Mouse (Mus musculus) kidney, adult 9 months (tissue): ENCODE measurements around the gene Gm12830.

Experiments
- DNase-seq: peaks from one replicate; pipeline ENCODE4 v3.0.0; 2022

Gene Gm12830

DNA sequence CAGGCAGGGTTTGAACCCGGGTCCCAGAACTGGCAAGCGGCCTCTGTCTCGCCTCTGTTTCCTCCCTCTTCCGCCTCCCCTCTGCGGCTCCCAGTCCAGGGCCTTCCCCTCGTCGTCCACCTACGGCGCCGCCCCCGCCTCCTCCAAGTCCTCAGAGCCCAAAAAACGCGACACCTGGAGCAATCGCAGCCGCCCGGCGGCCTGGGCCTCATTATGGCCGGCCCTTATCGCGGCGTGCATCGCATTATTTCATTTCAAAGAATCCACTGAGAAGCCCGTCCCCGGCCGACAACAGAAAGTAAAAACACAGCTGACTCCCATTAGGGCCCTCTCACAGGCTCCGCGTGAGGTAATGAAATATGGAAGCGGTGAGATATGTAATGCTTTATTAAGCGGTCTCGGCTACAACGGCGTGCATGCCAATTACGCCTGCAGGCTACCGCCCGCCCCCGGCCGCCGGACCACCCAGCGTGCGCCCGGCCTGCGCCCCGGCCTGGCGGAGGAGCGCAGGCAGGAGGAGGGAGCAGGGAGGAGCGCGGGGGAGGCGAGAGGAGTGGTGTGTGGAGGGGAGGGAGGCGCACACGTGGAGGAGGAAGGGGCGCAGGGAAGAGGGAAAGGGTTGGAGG is at the start of gene Gm12830:
Gm12830 (plus strand) TSS at position 156 of the 626 bp plus-strand sequence.
- peak; percentile 19 for DNase-seq

DNA sequence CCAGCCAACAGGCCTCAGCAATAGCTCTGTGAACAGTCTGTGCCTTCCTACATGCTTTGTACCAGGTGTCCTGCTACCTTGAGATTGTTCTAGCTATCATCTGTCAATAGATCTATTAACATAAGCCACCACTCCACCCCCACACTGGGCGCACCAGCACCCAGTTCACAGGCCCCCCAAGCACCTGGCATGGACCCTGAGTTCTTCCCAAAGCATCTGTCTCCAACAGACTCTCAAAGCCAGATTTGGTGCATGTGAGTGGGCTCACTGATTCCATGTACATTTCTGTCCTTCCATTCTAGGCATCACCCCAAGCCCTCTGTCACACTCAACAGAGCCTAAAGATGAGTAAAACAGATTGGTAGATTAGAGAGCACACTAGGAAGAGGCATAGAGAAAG is 48.2 kb upstream of the Gm12830 start:
- no peak for DNase-seq

DNA sequence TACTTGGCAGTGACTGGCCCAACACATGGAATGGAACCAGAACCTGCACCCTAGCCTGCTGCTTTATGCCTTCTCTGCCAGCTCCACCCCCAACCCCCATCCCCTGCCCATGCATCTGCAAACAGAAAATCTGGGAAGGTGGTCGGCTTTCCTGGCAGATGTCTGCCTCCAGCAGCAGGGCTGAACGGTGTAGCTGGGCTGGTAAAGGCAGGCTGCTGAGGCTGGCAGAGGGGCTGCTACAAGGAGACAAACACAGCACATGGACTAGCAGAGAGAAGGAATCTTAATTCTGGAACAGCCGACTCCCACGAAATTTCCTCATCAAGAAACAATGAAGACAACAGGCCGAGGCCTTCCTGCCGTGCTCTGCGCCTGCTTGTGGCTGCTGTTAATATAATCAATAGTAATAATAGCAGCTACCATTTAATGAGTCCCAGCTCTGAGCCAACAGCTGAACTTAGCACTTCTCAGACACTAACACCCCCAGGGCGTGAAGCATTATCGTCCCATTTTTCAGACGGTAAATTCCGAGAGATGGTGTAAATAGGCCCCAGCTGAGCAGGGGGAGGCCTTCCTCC is 43.8 kb upstream of the Gm12830 start:
- no peak for DNase-seq

DNA sequence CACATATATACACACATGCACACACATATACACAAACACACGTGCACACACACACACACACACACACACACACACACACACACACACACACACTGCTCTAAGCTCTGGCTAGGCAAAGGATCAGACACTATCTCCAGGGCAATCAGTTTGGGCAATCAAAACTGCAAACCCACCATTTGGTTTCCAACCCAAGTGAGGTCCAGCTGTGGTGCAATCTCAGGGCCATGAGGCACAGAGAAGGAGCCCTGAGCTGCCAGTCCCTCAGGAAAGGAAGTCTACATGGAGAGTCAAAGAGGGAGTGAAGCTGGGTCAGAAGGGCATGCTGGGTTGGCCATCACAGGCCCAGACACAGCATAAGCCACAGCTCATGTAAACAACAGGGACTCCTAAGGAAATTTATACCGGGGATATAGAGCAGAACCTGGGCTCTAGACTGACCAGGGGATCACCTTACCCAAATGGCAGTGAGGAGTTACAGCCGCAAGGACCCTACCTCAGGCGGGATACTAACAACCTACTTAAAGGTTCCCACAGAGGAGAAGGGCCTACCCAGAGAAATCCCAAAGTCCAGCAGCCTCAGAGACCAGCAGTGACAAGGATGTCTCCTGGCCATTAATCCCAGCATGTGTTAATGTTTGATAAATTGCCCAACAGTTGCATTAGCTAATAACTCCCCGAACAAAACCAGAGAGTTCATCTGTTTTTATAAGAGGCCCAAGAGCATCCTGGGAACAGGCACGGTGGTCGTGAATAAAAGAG is 42.6 kb upstream of the Gm12830 start:
- DNase-seq: peak; percentile 17

DNA sequence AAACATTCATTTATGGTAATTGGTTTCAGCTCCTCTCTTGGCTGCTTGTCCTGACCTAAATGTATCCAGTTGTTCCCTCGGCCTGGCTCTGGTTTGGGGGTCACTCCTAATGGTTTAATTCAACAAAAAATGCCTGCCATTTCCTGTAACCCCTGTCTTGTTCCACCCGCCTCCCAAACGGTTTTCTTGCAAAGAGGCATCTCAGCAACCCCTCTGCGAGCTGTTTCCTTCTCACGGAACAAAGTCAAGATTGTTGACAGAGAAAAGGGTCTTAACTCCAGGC is 42.1 kb upstream of the Gm12830 start:
- peak; percentile 9 for DNase-seq

DNA sequence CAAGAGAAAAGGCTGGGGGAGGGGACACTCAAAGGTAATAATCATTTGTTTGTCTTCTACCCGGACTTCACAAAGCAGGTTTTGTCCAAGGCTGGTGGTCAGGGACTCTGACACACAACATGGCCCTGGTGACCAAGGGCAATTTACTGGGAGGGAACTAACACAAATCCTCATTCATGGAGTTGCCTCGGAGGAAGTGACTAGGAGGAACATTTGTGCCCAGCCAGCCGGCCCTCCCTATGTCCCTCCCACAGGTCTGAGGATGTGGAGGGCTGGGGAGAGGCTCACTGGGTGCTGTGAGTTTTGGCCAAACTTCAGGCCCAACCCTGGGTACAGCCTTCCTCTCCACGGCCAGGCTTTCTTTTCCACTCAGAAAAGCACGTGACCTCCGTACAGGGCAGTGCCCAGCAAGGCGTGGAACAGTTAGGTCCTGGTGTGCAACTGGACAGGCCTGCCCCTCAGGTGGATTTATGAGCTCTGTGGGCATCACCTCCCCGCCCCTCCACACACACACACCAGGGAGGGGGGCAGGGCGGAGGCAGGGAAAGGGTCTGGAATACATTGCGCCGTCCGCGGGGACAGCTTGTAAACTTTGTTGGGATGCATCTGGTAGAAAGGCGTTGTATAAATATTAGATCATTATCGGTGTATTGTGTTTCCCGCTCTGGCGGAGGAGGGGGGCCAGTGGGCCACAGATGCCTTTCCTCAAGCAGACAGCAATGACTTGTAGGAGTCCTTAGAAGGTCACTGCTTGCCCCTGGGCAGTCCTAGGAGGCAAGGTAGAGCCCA is 41.6 kb upstream of the Gm12830 start:
- DNase-seq: peak; percentile 17

DNA sequence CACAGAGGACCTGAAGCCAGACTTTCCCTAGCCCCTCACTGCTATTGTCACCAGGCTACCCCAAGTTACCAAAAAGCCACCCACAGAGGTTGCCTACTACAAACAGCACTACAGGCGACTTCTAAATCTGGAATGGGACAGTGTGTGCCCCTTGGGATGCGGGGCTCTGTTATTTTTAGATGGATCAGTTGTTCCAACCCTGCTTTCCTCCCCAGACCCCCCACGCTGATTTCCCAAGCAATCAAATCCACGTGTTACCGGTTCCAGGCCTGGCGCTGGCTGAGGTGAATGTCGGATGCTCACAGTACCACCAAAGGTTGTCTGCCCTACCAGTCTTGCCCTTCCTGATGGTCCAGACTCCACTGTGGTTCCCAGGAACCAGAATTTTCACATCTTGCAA is 38.7 kb upstream of the Gm12830 start:
- no peak for DNase-seq

DNA sequence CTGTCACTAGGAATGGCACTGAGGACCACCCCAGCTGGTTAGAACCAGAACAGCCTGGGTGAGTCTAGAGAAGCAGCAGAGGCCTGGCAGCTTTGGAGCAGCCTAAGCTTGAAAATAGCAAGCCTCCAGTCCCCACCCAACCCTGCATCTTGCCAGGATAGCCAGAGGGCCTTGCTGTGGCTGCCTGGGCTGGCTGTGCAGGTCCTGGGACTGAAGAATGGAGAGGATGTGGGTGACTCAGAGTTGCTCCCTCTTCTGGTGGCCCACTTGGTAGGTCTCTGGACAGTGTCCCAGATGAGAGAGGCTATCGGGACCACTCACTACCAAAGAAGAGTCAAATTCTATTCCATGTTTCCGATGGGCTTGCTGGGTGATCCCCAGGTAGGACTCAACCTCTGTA is 36.8 kb upstream of the Gm12830 start:
- DNase-seq: peak; percentile 21

DNA sequence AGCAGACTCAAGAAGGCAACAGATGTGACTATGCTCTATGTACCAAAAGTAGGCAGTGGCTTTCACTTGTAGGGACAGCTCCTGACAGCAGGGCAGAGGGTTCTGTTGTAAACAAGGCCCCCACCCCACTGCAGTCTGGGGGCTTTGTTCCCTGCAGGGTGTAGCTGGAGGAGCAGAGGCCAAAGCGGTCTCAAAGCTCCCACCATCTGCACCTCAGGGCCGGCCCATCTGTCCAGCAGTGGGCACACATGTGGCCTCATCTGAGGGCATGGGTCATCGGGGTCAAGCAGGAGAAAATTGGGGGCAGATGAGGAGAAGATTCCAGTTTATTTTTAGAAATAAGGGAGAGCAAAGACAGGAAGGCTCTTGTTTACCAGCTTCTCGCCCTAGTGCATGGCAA is 32.7 kb upstream of the Gm12830 start:
- no peak for DNase-seq

DNA sequence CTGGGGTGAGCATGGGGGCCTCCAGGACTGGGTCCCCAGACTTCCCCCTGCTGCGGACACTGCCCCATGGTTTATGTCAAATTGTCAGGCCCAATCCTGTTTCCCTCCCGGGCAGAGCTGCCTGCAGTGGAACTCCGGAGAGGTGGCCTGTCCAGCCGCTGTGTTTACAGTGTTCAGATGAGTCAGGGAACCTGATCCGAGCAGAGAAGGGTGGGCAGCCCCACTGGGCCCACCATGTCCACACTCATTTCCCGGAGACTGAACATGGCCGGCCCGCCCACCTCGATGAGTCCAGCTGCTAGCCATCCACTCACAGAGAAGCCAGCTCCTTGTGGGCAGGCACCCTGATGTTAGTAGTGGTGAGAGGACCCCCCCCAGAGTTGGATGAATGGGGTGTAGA is 29.9 kb upstream of the Gm12830 start:
- DNase-seq: no peak

DNA sequence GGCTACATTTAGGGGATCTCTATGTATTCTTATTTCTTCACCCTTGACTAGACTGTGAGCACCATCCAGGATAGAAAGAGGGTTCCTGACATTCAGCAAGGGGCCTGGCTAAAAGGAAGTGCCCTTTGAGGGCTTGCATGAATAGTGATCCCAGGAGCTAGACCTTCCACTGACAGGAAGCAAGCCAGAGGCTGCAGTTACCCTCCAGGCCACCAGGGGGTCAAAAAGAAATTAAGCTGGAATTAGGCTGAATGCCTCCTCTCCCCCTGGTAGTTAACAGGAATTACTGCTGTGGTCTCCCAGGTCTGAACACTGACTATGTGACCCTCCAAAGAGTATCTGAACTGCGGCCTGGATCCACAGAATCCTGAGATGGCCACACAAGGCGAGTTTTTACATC is 27.7 kb upstream of the Gm12830 start:
- DNase-seq: no peak

DNA sequence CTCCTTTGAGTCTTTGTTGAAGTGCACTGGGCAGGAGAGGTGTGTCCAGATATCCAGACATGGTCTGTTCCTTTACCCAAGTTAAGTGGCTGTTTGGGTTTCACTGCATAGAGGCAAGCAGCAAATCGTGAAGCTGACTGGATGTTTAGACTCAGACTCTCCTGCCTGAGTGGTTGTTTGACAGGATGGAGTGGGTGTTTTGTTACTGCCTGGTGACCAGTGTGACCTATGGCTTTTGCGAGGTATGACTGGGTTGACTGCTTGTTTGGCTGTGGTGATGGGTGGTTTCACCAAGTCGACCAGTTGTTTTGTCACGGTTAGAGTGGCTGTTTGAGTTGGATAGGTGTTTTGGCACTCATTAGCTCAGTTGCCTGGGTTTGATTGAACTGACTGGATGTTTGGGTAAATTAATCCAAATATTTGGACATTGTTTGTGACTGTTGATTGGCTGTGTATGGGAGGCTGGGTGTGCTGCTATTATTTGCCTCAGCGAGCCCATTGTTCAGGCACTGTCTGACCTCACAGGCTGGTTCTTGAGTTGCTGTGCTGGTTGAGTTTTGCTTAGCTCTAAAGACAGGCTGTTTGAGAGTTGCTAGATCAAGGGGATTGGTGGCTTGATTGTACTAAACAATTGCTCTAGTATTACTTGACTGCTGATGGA is 24.1 kb upstream of the Gm12830 start:
- DNase-seq: no peak

DNA sequence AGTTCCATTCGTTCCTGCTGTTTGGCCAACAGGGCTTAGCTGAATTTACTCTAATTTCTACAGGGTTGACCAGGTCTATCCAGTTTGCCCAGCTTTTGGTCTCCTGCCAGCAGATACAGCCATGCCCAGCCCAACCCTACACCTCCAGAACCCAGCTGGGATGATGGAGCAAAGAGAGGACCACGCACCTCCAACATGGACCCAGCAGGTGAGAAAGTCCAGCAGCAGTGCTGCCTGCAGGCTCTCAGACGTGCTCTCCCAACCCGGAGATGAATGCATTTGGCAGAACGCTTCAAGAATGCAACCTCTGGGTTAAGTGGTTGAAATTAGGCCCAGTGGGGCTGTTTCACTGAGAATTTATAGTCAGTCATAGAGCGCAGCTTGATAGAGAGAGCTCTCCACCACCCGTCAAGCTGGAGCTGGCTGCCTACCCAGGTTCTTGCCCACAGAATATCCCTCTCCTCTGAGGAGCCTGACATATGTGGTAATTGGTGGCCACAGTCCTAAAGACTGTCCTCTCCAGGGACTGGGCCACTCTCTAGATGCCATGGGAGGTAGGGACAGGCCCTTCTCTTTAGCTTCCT is 23.4 kb upstream of the Gm12830 start:
- DNase-seq: peak; percentile 30

DNA sequence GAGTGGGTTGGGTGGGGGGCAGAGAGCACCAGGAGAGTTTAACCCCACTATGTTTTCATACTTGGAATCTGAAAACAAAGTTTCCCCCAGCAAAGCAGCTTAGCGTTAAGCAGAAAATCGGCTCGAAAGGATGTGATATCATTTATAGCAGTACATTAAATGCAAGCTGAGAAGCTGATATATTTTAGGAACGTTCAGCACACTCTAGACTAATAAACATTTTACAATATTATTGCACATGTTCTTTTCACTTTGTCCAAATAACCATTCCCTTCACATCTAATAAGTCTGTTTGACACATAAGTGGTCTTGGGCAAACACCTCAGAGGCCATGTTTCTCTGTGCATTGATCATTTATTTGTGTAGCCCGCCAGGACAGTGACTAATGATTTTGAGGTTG is 17.4 kb upstream of the Gm12830 start:
- DNase-seq: no peak

DNA sequence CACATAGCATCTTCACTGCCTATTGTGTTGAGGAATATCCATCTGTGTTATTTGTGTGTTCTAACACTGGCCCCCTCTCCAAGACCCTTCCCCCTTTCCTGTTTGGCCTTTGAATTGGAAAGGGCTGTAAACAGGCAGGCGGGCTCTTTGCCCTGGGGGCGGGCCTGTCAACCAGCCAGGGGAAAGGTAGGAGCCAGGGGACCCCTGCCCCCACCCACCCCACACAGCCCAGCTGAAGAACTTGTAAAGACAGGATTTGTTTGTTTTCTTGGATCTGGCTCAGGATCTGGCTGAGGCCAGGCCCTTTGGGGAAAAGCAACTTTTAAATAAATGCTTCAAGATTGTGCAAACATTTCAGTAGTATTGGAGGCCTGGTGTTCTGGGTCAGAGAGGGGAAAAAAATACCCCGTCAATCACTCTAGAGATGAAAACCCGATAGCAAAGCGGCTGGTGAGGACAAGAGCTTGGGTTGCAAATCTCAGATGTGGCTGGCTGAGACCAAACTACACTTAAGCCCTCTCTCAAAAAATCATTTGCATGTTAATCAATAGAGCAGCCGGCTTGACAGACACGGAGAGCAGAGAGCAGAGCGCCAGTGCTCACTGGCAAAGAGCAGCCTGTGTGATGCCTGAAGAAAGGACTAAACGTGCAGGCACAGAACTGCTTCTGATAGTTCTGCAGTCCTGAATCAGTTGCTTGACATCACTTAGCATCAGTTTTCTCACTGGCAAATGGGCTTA is 2.4 kb upstream of the Gm12830 start:
- peak; percentile 16 for DNase-seq

DNA sequence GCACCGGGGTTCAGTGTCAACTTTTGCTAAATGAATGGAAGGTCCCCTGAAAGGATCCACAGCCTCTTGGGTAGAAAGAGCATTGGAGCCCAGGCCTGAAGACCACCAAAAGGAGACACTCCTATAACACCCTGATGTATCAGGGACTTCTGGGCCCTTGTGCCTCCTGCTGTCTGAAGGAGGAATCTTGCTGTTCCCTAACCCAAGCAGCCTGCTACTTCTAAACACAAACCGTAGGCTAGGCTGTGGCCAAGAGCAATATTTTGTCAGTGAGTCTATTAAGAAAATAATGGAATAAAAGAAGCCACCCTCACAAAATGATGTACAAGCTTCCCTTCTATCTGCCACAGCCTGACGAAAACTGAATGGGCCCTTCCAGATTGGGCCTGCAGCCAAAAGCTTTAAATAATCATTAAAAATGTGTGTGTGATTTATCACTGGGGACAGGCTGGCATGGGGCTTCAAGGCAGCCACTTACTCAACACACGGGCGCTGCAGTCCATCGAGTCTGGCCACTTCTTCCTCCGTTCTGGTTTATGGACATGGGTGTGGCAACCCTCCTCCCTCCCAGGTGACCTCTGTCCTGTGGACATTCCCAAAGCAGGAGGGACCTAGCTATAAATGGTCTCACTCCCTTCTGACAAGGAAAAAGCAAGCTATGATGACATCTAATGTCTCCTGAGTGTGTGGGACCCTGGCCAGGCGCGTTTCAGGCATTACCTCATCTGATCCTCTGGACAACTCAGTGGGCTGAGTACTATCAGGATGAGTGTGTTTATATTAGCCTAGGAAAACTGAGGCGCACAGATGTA is 13.5 kb downstream of the Gm12830 start:
- no peak for DNase-seq

DNA sequence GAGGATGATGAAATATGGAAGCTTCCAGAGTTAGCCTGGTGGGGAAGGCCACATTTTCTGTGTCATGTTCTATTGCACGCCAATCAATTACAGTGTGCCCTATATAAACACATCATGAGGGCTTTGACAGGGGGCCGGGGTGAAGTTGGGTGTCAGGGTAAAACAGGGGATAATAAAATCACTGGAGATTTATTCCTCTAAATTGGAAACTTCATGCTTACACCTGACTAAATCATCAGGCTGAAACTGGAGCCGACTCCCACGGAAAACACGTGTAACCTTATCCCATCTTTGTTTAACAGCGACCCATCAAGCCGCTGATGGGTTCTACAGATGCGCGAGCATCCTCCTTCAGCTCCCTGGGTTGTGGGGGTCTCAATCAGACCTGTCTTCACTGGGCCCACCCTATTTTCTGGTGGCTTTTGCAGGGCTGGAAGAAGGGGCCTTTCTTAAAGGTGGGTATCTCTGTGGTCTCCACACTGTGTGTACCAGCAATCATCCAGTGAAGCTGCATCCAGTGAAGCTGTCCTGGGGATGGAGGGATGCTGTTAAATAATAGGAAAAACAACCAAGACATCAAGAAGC is 19.9 kb downstream of the Gm12830 start:
- no peak for DNase-seq

DNA sequence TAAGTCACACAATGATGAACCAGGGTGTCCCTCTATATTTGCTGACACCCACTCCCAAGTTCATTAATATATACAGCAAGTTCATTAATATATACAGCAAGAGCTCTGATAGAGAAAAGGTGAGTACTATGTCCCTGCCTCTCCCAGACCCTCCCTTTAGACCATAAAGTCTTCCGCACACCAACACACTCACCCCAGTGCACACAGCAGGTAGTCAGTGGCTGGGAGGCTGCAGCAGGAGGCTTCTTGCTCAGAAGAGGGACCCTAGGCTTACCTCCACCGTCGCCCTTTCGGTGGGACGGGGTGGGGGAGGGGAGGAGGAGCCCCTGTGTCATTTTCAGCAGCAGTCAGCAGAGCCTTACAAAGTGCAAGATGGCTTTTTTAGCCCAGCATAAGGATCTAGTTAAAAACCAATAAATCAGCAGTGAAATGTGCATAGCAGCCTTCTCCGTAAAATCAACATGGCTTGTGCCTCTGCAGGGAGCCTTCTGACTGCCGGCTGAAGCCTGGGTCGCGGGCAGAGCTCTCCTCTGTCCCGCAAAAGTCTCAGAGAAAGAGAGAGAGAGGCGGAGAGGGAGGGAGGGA is 20.9 kb downstream of the Gm12830 start:
- DNase-seq: no peak

DNA sequence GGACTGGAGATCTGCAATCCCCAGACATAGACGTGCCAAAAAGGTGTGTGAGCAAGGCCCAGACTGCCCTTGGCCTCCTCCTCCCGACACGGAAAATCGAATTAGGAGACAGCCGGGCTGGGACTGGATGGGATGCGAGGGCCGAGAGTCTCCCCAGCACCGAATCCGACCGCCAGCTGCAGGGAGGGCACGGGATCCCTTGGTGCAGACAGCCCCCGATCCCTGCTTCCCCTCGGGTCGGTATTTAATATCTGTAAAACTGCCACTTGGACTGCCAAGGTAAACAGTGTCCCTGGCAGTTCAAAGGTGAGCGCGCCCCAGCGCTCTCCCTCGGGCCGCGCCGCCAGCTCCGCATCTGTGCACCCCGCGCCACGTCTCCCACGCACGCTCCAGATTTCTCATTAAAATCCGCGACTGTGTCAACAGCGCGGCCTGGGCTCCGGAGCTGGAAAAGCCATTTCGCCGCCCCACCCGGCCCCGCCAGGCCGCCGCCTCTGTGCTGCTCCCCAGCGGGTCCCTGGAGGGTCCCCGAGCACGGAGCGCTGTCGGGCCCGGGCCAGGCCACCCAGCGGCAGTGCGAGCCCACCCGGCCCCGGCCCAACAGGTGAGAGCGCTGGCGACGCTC is 21.7 kb downstream of the Gm12830 start:
- DNase-seq: no peak

DNA sequence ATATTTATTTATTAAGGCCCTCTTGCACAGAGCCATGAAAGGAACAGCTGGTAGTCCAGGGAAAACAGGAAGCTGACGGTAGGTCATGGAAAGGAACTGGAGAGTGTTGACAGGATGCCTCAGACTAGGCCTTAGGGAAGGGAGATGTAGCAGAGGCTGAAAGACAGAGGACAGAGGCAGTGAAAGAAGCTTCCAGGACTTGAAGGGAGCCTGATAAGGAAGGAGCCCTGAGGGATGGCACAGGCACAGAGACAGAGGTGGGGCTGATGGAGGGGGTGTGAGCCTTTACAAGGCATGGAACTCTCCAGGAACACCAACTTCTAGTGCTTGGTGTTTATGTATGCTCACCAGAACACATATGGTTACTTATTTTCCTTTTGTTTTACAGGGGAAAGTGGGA is 23.1 kb downstream of the Gm12830 start:
- no peak for DNase-seq
